Mouse (Mus musculus) heart, adult 18-20 months (tissue): ENCODE results near the gene Ripor3. TPM values are rescaled to one million over a fixed set of nuclear protein-coding genes. Genes with fewer than 3 reads are reported as not detected.

ENCODE experiments used
- DNase-seq, 2 experiments: peaks; one replicate each; pipeline ENCODE4 v3.0.0; 2021 to 2022; ENCODE audit warnings: mixed read lengths in 1 of 2
- total RNA-seq, 2 experiments: library from RNA; stranded (reverse); gene quantifications; 2 replicates each; pipeline ENCODE4 v1.2.3; 2021

Ripor3 gene
- total RNA-seq, 2 experiments from 2014 or later = 0.35 to 0.67 TPM

- no peak for DNase-seq
Measured at GRCm38 (mm10) chr2:168028376-168028775, 18.0 kb upstream of the Ripor3 start.

- no peak for DNase-seq
Measured at GRCm38 (mm10) chr2:168026467-168026866, 16.0 kb upstream of the Ripor3 start.

- no peak for DNase-seq
Measured at GRCm38 (mm10) chr2:168025882-168026281, 15.5 kb upstream of the Ripor3 start.

GRCm38 (mm10) chr2:168025174-168025573, 14.8 kb upstream of the Ripor3 start:
- peak; percentile 72 to 75 for DNase-seq

GRCm38 (mm10) chr2:168023763-168024402, 13.5 kb upstream of the Ripor3 start:
- DNase-seq = no peak

- DNase-seq = peak; percentile 73 to 78
Measured at GRCm38 (mm10) chr2:168019201-168019715, 8.8 kb upstream of the Ripor3 start.

- DNase-seq = peak; percentile 77 to 93
Measured at GRCm38 (mm10) chr2:168016951-168017391, 6.6 kb upstream of the Ripor3 start.

- DNase-seq = no peak
Measured at GRCm38 (mm10) chr2:168010893-168011292, 475 bp upstream of the Ripor3 start.

GRCm38 (mm10) chr2:168008132-168008531, 2.3 kb downstream of the Ripor3 start:
- DNase-seq = no peak

- no peak for DNase-seq
Measured at GRCm38 (mm10) chr2:168006489-168006888, 3.9 kb downstream of the Ripor3 start.

- peak in 1 of 2 experiments; percentile 21 for DNase-seq
Measured at GRCm38 (mm10) chr2:168005616-168006015, 4.8 kb downstream of the Ripor3 start.

- DNase-seq = no peak
Measured at GRCm38 (mm10) chr2:168005005-168005404, 5.4 kb downstream of the Ripor3 start.

- DNase-seq = no peak
Measured at GRCm38 (mm10) chr2:168004369-168004768, 6.0 kb downstream of the Ripor3 start.

- DNase-seq = no peak
Measured at GRCm38 (mm10) chr2:168003431-168003830, 7.0 kb downstream of the Ripor3 start.

GRCm38 (mm10) chr2:168002884-168003283, 7.5 kb downstream of the Ripor3 start:
- DNase-seq = no peak

- no peak for DNase-seq
Measured at GRCm38 (mm10) chr2:168002188-168002587, 8.2 kb downstream of the Ripor3 start.

GRCm38 (mm10) chr2:167999145-167999743, 11.2 kb downstream of the Ripor3 start:
- no peak for DNase-seq

GRCm38 (mm10) chr2:167997562-167997961, 12.9 kb downstream of the Ripor3 start:
- no peak for DNase-seq

GRCm38 (mm10) chr2:167996672-167997215, 13.7 kb downstream of the Ripor3 start:
- no peak for DNase-seq

GRCm38 (mm10) chr2:167995870-167996635, 14.4 kb downstream of the Ripor3 start:
- no peak for DNase-seq

- no peak for DNase-seq
Measured at GRCm38 (mm10) chr2:167993260-167993659, 17.2 kb downstream of the Ripor3 start.

- no peak for DNase-seq
Measured at GRCm38 (mm10) chr2:167989310-167989709, 21.1 kb downstream of the Ripor3 start.

- no peak for DNase-seq
Measured at GRCm38 (mm10) chr2:167987640-167988039, 22.8 kb downstream of the Ripor3 start.
